ENCODE assay signal across 8 mouse cellular contexts in the genomic region with DNA sequence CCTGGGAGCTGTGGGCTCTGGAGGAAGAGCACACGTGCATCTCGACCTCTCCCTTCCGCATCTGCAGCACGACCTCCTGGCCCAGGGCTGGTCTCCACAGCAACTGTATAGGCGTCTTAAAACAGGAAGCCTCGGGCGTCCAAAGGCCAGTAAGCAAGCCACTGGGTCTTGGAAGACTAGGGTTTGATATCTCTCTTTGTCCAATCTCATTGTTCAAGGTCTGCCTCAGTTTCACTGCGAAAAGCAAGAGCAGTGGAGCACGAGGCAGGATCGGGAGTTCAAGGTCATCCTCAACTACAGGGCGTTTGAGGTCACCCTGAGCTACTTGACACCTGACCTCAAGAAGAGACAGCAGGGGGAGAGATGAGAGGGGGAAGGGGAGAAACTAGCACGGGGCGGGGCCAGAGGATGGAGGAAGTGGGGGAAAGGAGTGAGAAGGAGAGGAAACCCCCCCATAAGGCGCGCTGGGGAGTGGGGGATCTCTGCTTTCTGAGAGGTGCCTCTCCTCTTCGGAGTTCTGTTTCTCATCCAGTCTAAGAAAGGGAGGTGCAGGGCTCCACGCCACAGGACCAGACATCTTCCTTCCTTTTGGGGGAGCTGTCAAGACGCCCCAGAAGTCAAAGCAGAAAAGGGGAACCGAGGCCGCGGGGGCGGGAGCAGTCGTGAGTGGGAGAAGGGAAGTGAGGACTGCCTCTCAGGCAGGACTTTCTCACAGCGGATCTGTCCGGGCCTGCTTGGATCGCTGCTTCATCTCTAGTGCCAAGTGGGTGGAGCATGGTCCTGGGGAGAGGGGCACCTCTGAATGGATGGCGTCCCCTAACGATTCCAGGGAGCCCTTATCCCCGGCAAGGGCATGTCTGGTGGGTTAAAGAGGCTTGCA. TPM values are rescaled to one million over a fixed set of nuclear protein-coding genes. Genes with fewer than 3 reads are reported as not detected.
DNase-seq lines count a peak whose midpoint lies in the region; ATAC-seq and TF ChIP-seq lines count a peak whose summit lies in the region.
"Had no signal": no experiment of that assay in that cellular context is flagged by ENCODE, and none has a peak within 500 bp of the region (broad histone marks: within the 10 kb centered on the region; RNA-seq: fewer than 3 reads in every experiment).

No protein-coding gene starts in this region.

- peak; percentile 75 for ATAC-seq in granulocyte monocyte progenitor cell, adult 5-6 weeks (replicated peaks; ENCODE audit: poor library complexity, severe bottlenecking)
- peak; percentile 64; the same call in 1 of the 2 replicates for ATAC-seq in intestine, embryonic 14.5 days (replicated peaks; ENCODE audit: low FRiP score, low TSS enrichment, low read depth)
- no peak; the same call in none of the 2 replicates for ATAC-seq in liver, embryonic 11.5 days (replicated peaks; ENCODE audit: low FRiP score)

- no peaks in the 10 kb centered on the region for H3K27me3 ChIP-seq in E14TG2a.4 (ENCODE audit: insufficient read depth, low read length)
- peaks cover 41% of the 10 kb centered on the region for H3K27me3 ChIP-seq in intestine, embryonic 14.5 days (replicated peaks; ENCODE audit: control insufficient read depth, insufficient read depth, low read length)
- peaks cover 17% of the 10 kb centered on the region; the same call in 1 of the 2 replicates for H3K27me3 ChIP-seq in liver, embryonic 11.5 days (replicated peaks; ENCODE audit: control insufficient read depth, insufficient read depth, low read length)

- H3K27ac ChIP-seq in intestine, embryonic 14.5 days (ENCODE audit: low read depth) = no peak overlapping the region
- peak overlapping the region; percentile 61; the same call in 1 of the 2 replicates for H3K27ac ChIP-seq in liver, embryonic 11.5 days (ENCODE audit: low read depth, low read length)

- H3K36me3 ChIP-seq in E14TG2a.4 (ENCODE audit: insufficient read depth, low read length) = peaks cover 29% of the 10 kb centered on the region
- no peaks in the 10 kb centered on the region for H3K36me3 ChIP-seq in intestine, embryonic 14.5 days (ENCODE audit: control insufficient read depth, insufficient read depth, low read length)
- H3K36me3 ChIP-seq in liver, embryonic 11.5 days (ENCODE audit: control insufficient read depth, insufficient read depth, low read length) = no peaks in the 10 kb centered on the region

- peak overlapping the region; percentile 89 for H3K4me3 ChIP-seq in E14TG2a.4 (replicated peaks; ENCODE audit: low read length)
- peak overlapping the region; percentile 38 for H3K4me3 ChIP-seq in intestine, embryonic 14.5 days (ENCODE audit: low read depth, low read length)
- peak overlapping the region; percentile 54 for H3K4me3 ChIP-seq in liver, embryonic 11.5 days (ENCODE audit: low read depth, low read length)

- peak; percentile 86 for DNase-seq in ZHBTc4 (ENCODE audit: low read depth, low spot score)
- peak; percentile 72 for DNase-seq in intestine, embryonic 14.5 days (ENCODE audit: low spot score)
- DNase-seq in liver, embryonic 11.5 days (ENCODE audit: low spot score) = no peak
- peak; percentile 88 to 93 for DNase-seq in monocyte, adult 2 months (ENCODE audit: low read depth in 1 of 2, low spot score in 2 of 2)
- peak; percentile 79 for DNase-seq in thymus, postnatal 14 days

- peak overlapping the region; percentile 18; the same call in 1 of the 2 replicates for H3K9ac ChIP-seq in intestine, embryonic 14.5 days (ENCODE audit: low read length)
- peak overlapping the region; percentile 56 for H3K9ac ChIP-seq in liver, embryonic 11.5 days (ENCODE audit: low read depth, low read length)

- 3% methylated on average over 27 of the region's 29 CpGs for WGBS in intestine, embryonic 14.5 days
- WGBS in liver, embryonic 11.5 days = 3% methylated on average over 29 of the region's 29 CpGs

- H3K4me1 ChIP-seq in E14TG2a.4 (replicated peaks; ENCODE audit: low read depth, low read length) = peaks cover 69% of the 10 kb centered on the region
- peaks cover 11% of the 10 kb centered on the region; the same call in 1 of the 2 replicates for H3K4me1 ChIP-seq in intestine, embryonic 14.5 days (replicated peaks; ENCODE audit: control insufficient read depth, insufficient read depth, low read length)
- peaks cover 30% of the 10 kb centered on the region for H3K4me1 ChIP-seq in liver, embryonic 11.5 days (replicated peaks; ENCODE audit: control insufficient read depth, insufficient read depth, low read length)

- H3K4me2 ChIP-seq in intestine, embryonic 14.5 days (ENCODE audit: low read length) = peak overlapping the region; percentile 64
- peak overlapping the region; percentile 85 for H3K4me2 ChIP-seq in liver, embryonic 11.5 days

- H3K9me3 ChIP-seq in E14TG2a.4 (ENCODE audit: low read length) = no peaks in the 10 kb centered on the region
- no peaks in the 10 kb centered on the region for H3K9me3 ChIP-seq in intestine, embryonic 14.5 days (ENCODE audit: control insufficient read depth, low read length)
- H3K9me3 ChIP-seq in liver, embryonic 11.5 days (ENCODE audit: control insufficient read depth, low read length) = no peaks in the 10 kb centered on the region

- TF ChIP-seq CTCF in E14TG2a.4 (conservative IDR thresholded peaks at IDR 0.05; ENCODE audit: low read length) = no peak

RNA-seq across cellular contexts. Expression of gene Icam1, which starts 0.9 kb away (rescaled TPM):
- total RNA-seq in granulocyte monocyte progenitor cell, adult 5-6 weeks (2014; fragmentation: Nextera tagmentation) = 11.6 and 14.7 TPM in 2 replicates
- 5.9 and 8.0 TPM in 2 replicates for total RNA-seq in granulocyte monocyte progenitor cell, adult 5-6 weeks (2017)
- polyA plus RNA-seq in intestine, embryonic 14.5 days (2014; fragmentation: Nextera tagmentation; extraction: Ambion mirVana) = 11.4 and 11.8 TPM in 2 replicates
- 12.2 and 13.0 TPM in 2 replicates for polyA plus RNA-seq in liver, embryonic 11.5 days (2014; fragmentation: Nextera tagmentation; extraction: Ambion mirVana)

RNA-seq across cellular contexts. Expression of gene Mrpl4, which starts 12.4 kb away (rescaled TPM):
- 44.8 and 73.4 TPM in 2 replicates for total RNA-seq in granulocyte monocyte progenitor cell, adult 5-6 weeks (2014; fragmentation: Nextera tagmentation)
- total RNA-seq in granulocyte monocyte progenitor cell, adult 5-6 weeks (2017) = 44.5 and 46.0 TPM in 2 replicates
- 151 and 155 TPM in 2 replicates for polyA plus RNA-seq in intestine, embryonic 14.5 days (2014; fragmentation: Nextera tagmentation; extraction: Ambion mirVana)
- polyA plus RNA-seq in liver, embryonic 11.5 days (2014; fragmentation: Nextera tagmentation; extraction: Ambion mirVana) = 138 and 145 TPM in 2 replicates

RNA-seq across cellular contexts. Expression of gene Icam4, which starts 14.2 kb away (rescaled TPM):
- total RNA-seq in granulocyte monocyte progenitor cell, adult 5-6 weeks (2014; fragmentation: Nextera tagmentation) = 2.1 and 2.3 TPM in 2 replicates
- total RNA-seq in granulocyte monocyte progenitor cell, adult 5-6 weeks (2017) = 0.31 and 1.2 TPM in 2 replicates
- polyA plus RNA-seq in intestine, embryonic 14.5 days (2014; fragmentation: Nextera tagmentation; extraction: Ambion mirVana) = 0.96 TPM in 1 of 2 replicates, not detected in the other
- 146 and 147 TPM in 2 replicates for polyA plus RNA-seq in liver, embryonic 11.5 days (2014; fragmentation: Nextera tagmentation; extraction: Ambion mirVana)
- total RNA-seq: gastrocnemius, postnatal 4 days had no signal

RNA-seq across cellular contexts. Expression of gene Icam5, which starts 16.9 kb away (rescaled TPM):
- total RNA-seq in granulocyte monocyte progenitor cell, adult 5-6 weeks (2014; fragmentation: Nextera tagmentation) = 0.36 TPM in 1 of 2 replicates, not detected in the other
- 0.04 TPM in 1 of 2 replicates, not detected in the other for total RNA-seq in granulocyte monocyte progenitor cell, adult 5-6 weeks (2017)
- 0.12 TPM in 2 replicates for polyA plus RNA-seq in intestine, embryonic 14.5 days (2014; fragmentation: Nextera tagmentation; extraction: Ambion mirVana)
- polyA plus RNA-seq in liver, embryonic 11.5 days (2014; fragmentation: Nextera tagmentation; extraction: Ambion mirVana) = 0.37 and 0.44 TPM in 2 replicates

RNA-seq across cellular contexts. Expression of gene S1pr2, which starts 38.4 kb away (rescaled TPM):
- 3.7 and 11.0 TPM in 2 replicates for total RNA-seq in granulocyte monocyte progenitor cell, adult 5-6 weeks (2014; fragmentation: Nextera tagmentation)
- total RNA-seq in granulocyte monocyte progenitor cell, adult 5-6 weeks (2017) = 3.2 and 3.4 TPM in 2 replicates
- polyA plus RNA-seq in intestine, embryonic 14.5 days (2014; fragmentation: Nextera tagmentation; extraction: Ambion mirVana) = 31.9 and 35.5 TPM in 2 replicates
- polyA plus RNA-seq in liver, embryonic 11.5 days (2014; fragmentation: Nextera tagmentation; extraction: Ambion mirVana) = 15.2 and 16.8 TPM in 2 replicates

Comparison
In these comparisons a context has a peak if more than half of its experiments do, and no peak if none do; other contexts are left out.
1. H3K4me3 ChIP-seq: peak in every context shown above with its lines; median percentile 89 in E14TG2a.4; 54 in liver, embryonic 11.5 days; 38 in intestine, embryonic 14.5 days.
2. RNA of gene Icam4, which starts 14.2 kb away (polyA plus RNA-seq): 146 to 147 TPM in liver, embryonic 11.5 days; 0.96 TPM in intestine, embryonic 14.5 days; every median in the first group is over 10 times any median in the second.